Mouse (Mus musculus) liver, adult 2 months (tissue): ENCODE data around the gene Pde4d. TPM values are rescaled to one million over a fixed set of nuclear protein-coding genes. Genes with fewer than 3 reads are reported as not detected.

Source experiments
- DNase-seq: peaks from one replicate; pipeline ENCODE4 v3.0.0-alpha.2; 2011; ENCODE audit warnings: low read depth, low spot score; ENCODE audit errors: extremely low read depth
- H3K27ac ChIP-seq: fragments of 200-500 bp; replicated peaks from 2 replicates; pipeline ENCODE4 v1.5.1; 2012; ENCODE audit warnings: low read depth, mild to moderate bottlenecking, control low read depth, inconsistent platforms, low read length; ENCODE audit not compliant: insufficient read depth
- H3K27me3 ChIP-seq: fragments of 200-500 bp; 2 replicates; pipeline ENCODE4 v1.6.1; 2012; ENCODE audit warnings: mild to moderate bottlenecking, moderate library complexity, low read length, inconsistent platforms; ENCODE audit not compliant: control insufficient read depth, insufficient read depth
- H3K36me3 ChIP-seq: fragments of 200-500 bp; 2 replicates; pipeline ENCODE4 v1.6.1; 2012; ENCODE audit warnings: low read length, inconsistent platforms; ENCODE audit not compliant: control insufficient read depth, insufficient read depth
- H3K4me1 ChIP-seq: fragments of 200-500 bp; 2 replicates; pipeline ENCODE4 v1.6.1; 2011; ENCODE audit warnings: low read length; ENCODE audit not compliant: control insufficient read depth, insufficient read depth
- H3K4me3 ChIP-seq: fragments of 200-500 bp; 2 replicates; pipeline ENCODE4 v1.5.1; 2011; ENCODE audit warnings: low read depth, mild to moderate bottlenecking, control low read depth, low read length, moderate library complexity; ENCODE audit not compliant: insufficient read depth
- H3K79me2 ChIP-seq: fragments of 200-500 bp; 2 replicates; pipeline ENCODE4 v1.6.1; 2012; ENCODE audit warnings: inconsistent platforms, mild to moderate bottlenecking, low read length, moderate library complexity; ENCODE audit not compliant: control insufficient read depth, insufficient read depth
- H3K9ac ChIP-seq: fragments of 200-500 bp; 2 replicates; pipeline ENCODE4 v1.6.1; 2012; ENCODE audit warnings: low read depth, mild to moderate bottlenecking, control low read depth, inconsistent platforms, low read length
- CTCF ChIP-seq: fragments of 200-500 bp; IDR thresholded peaks from 2 replicates; pipeline ENCODE4 v1.5.1; 2011; ENCODE audit warnings: low read depth, low read length, control low read depth
- POLR2A ChIP-seq: fragments of 200-500 bp; IDR thresholded peaks from 2 replicates; pipeline ENCODE4 v1.6.1; 2011; ENCODE audit warnings: low read length, control low read depth; ENCODE audit not compliant: insufficient read depth; ENCODE audit errors: extremely low read depth
- WGBS: fragments of 180-500 bp; shearing (Covaris S2); methylation state at CpG from one replicate; pipeline ENCODE4 v1.1.7; 2018; 5-methylcytosine and 5-hydroxymethylcytosine counted together
- polyA plus RNA-seq: library from polyadenylated mRNA; depleted of rRNA; stranded (reverse); fragments of >200 nt; gene quantifications from 2 replicates; pipeline ENCODE4 v1.2.3, GENCODE M21; 2012
- total RNA-seq: library from RNA; depleted of rRNA; stranded (reverse); fragments of >200 nt; gene quantifications from 2 replicates; pipeline ENCODE4 v1.2.3, GENCODE M21; 2014

The Pde4d gene
- total and polyA plus RNA-seq, 2 experiments: 2.3 to 13.6 TPM

GRCm38 (mm10) chr13:108647239-108647638 is 197.5 kb downstream of the Pde4d start:
- WGBS: 70% methylated on average over 11 of the region's 11 CpGs
- no peak for DNase-seq

GRCm38 (mm10) chr13:108654026-108654723 is 204.4 kb downstream of the Pde4d start:
- Histone ChIP-seq H3K36me3 (no peaks in the 10 kb centered on the region), H3K79me2 (no peaks in the 10 kb centered on the region), H3K9ac (no peak overlapping the region), H3K27me3 (no peaks in the 10 kb centered on the region), H3K4me3 (no peak overlapping the region), H3K4me1 (no peaks in the 10 kb centered on the region), H3K27ac (no peak overlapping the region)
- no peak for DNase-seq
- 72% methylated on average over 10 of the region's 10 CpGs for WGBS
- no peak for TF ChIP-seq POLR2A
- no peak for TF ChIP-seq CTCF

More at GRCm38 (mm10) chr13:108647239-108647638, 197.5 kb downstream of the Pde4d start:
- H3K27me3 ChIP-seq: no peaks in the 10 kb centered on the region
- no peaks in the 10 kb centered on the region for H3K79me2 ChIP-seq
- no peaks in the 10 kb centered on the region for H3K36me3 ChIP-seq
- no peak overlapping the region for H3K9ac ChIP-seq
- TF ChIP-seq POLR2A (no peak), CTCF (no peak)
- H3K4me3 ChIP-seq: no peak overlapping the region
- H3K4me1 ChIP-seq: no peaks in the 10 kb centered on the region
- no peak overlapping the region for H3K27ac ChIP-seq

- Histone ChIP-seq H3K27me3 (no peaks in the 10 kb centered on the region), H3K9ac (no peak overlapping the region), H3K36me3 (no peaks in the 10 kb centered on the region), H3K4me1 (no peaks in the 10 kb centered on the region), H3K27ac (no peak overlapping the region), H3K79me2 (no peaks in the 10 kb centered on the region), H3K4me3 (no peak overlapping the region)
- TF ChIP-seq POLR2A: no peak
- no peak for TF ChIP-seq CTCF
- no peak for DNase-seq
Measured at GRCm38 (mm10) chr13:108666579-108666978, 216.8 kb downstream of the Pde4d start.

- 90% methylated on average over 1 of the region's 1 CpGs for WGBS
- Histone ChIP-seq H3K79me2 (no peaks in the 10 kb centered on the region), H3K9ac (no peak overlapping the region), H3K27me3 (no peaks in the 10 kb centered on the region), H3K4me3 (no peak overlapping the region), H3K27ac (no peak overlapping the region), H3K36me3 (no peaks in the 10 kb centered on the region), H3K4me1 (no peaks in the 10 kb centered on the region)
- DNase-seq: no peak
- no peak for TF ChIP-seq CTCF
Measured at GRCm38 (mm10) chr13:108667077-108667476, 217.3 kb downstream of the Pde4d start.

- no peak overlapping the region for H3K4me3 ChIP-seq
- no peak overlapping the region for H3K27ac ChIP-seq
- DNase-seq: no peak
- TF ChIP-seq POLR2A (no peak), CTCF (no peak)
- H3K79me2 ChIP-seq: no peaks in the 10 kb centered on the region
- H3K9ac ChIP-seq: no peak overlapping the region
- no peaks in the 10 kb centered on the region for H3K4me1 ChIP-seq
- H3K36me3 ChIP-seq: no peaks in the 10 kb centered on the region
- no peaks in the 10 kb centered on the region for H3K27me3 ChIP-seq
Measured at GRCm38 (mm10) chr13:108677056-108677455, 227.3 kb downstream of the Pde4d start.

GRCm38 (mm10) chr13:108683018-108683417 is 233.3 kb downstream of the Pde4d start:
- WGBS: 92% methylated on average over 4 of the region's 4 CpGs
- H3K36me3 ChIP-seq: no peaks in the 10 kb centered on the region
- TF ChIP-seq POLR2A (no peak), CTCF (no peak)
- no peaks in the 10 kb centered on the region for H3K4me1 ChIP-seq
- no peak overlapping the region for H3K4me3 ChIP-seq
- H3K27me3 ChIP-seq: no peaks in the 10 kb centered on the region
- no peaks in the 10 kb centered on the region for H3K79me2 ChIP-seq
- no peak for DNase-seq
- H3K27ac ChIP-seq: no peak overlapping the region
- no peak overlapping the region for H3K9ac ChIP-seq
